Mouse (Mus musculus): ENCODE measurements around the gene Plcg1. TPM values are rescaled to one million over a fixed set of nuclear protein-coding genes. Genes with fewer than 3 reads are reported as not detected.

Plcg1 gene
- polyA plus RNA-seq, 1 experiment from 2014 or later = 32.5 TPM

- Histone ChIP-seq H3K4me2 (ENCODE audit: low read length) (no peak overlapping the region), H3K36me3 (ENCODE audit: insufficient read depth, low read length) (0 out of 2 replicates have a peak, but pooled peaks cover 4% of the 10 kb centered on the region), H3K9ac (ENCODE audit: low read depth, low read length) (no peak overlapping the region), H3K4me3 (replicated peaks; ENCODE audit: low read depth, low read length) (no peak overlapping the region), H3K27me3 (ENCODE audit: insufficient read depth, low read length) (no peaks in the 10 kb centered on the region), H3K4me1 (replicated peaks; ENCODE audit: insufficient read depth, low read length) (peaks cover 32% of the 10 kb centered on the region), H3K9me3 (replicated peaks; ENCODE audit: low read length) (no peaks in the 10 kb centered on the region), H3K27ac (peak overlapping the region; percentile 43; the same call in 1 of the 2 replicates)
- no peak for ATAC-seq (replicated peaks; ENCODE audit: low FRiP score, low read depth)
- no peak for DNase-seq (ENCODE audit: low spot score)
- WGBS = 73% methylated on average over 11 of the region's 11 CpGs
- TF ChIP-seq CTCF (IDR thresholded peaks at IDR 0.05; ENCODE audit: low read depth) = no peak
Measured at GRCm38 (mm10) chr2:160740521-160741156, 9.5 kb downstream of the Plcg1 start.

GRCm38 (mm10) chr2:160741580-160741979, 10.5 kb downstream of the Plcg1 start:
- DNase-seq (ENCODE audit: low spot score) (peak; percentile 54), ATAC-seq (replicated peaks; ENCODE audit: low FRiP score, low read depth) (no peak)
- Histone ChIP-seq H3K36me3 (ENCODE audit: insufficient read depth, low read length) (peaks cover 4% of the 10 kb centered on the region; the same call in 1 of the 2 replicates), H3K9ac (ENCODE audit: low read depth, low read length) (no peak overlapping the region), H3K27ac (peak overlapping the region; percentile 43), H3K4me3 (replicated peaks; ENCODE audit: low read depth, low read length) (no peak overlapping the region), H3K4me1 (replicated peaks; ENCODE audit: insufficient read depth, low read length) (peaks cover 28% of the 10 kb centered on the region), H3K9me3 (replicated peaks; ENCODE audit: low read length) (no peaks in the 10 kb centered on the region), H3K4me2 (ENCODE audit: low read length) (no peak overlapping the region), H3K27me3 (ENCODE audit: insufficient read depth, low read length) (no peaks in the 10 kb centered on the region)
- no peak for TF ChIP-seq CTCF (IDR thresholded peaks at IDR 0.05; ENCODE audit: low read depth)
- 56% methylated on average over 3 of the region's 3 CpGs for WGBS

- Histone ChIP-seq H3K4me3 (replicated peaks; ENCODE audit: low read depth, low read length) (no peak overlapping the region), H3K9me3 (replicated peaks; ENCODE audit: low read length) (no peaks in the 10 kb centered on the region), H3K4me2 (ENCODE audit: low read length) (no peak overlapping the region), H3K27ac (peak overlapping the region; percentile 43), H3K27me3 (ENCODE audit: insufficient read depth, low read length) (no peaks in the 10 kb centered on the region), H3K4me1 (replicated peaks; ENCODE audit: insufficient read depth, low read length) (peaks cover 28% of the 10 kb centered on the region), H3K9ac (ENCODE audit: low read depth, low read length) (no peak overlapping the region), H3K36me3 (ENCODE audit: insufficient read depth, low read length) (peaks cover 5% of the 10 kb centered on the region; the same call in 1 of the 2 replicates)
- 55% methylated on average over 1 of the region's 1 CpGs for WGBS
- TF ChIP-seq CTCF (IDR thresholded peaks at IDR 0.05; ENCODE audit: low read depth) = no peak
- DNase-seq (ENCODE audit: low spot score) (no peak), ATAC-seq (replicated peaks; ENCODE audit: low FRiP score, low read depth) (no peak)
Measured at GRCm38 (mm10) chr2:160742161-160742609, 11.1 kb downstream of the Plcg1 start.

GRCm38 (mm10) chr2:160744040-160744822, 13.1 kb downstream of the Plcg1 start:
- H3K27me3 ChIP-seq (ENCODE audit: insufficient read depth, low read length) = no peaks in the 10 kb centered on the region
- WGBS = 68% methylated on average over 7 of the region's 7 CpGs
- no peak overlapping the region for H3K9ac ChIP-seq (ENCODE audit: low read depth, low read length)
- peak; percentile 75 for TF ChIP-seq CTCF (IDR thresholded peaks at IDR 0.05; ENCODE audit: low read depth)
- peaks cover 20% of the 10 kb centered on the region for H3K36me3 ChIP-seq (ENCODE audit: insufficient read depth, low read length)
- ATAC-seq (replicated peaks; ENCODE audit: low FRiP score, low read depth) = peak; percentile 53; the same call in 1 of the 2 replicates
- no peaks in the 10 kb centered on the region for H3K9me3 ChIP-seq (replicated peaks; ENCODE audit: low read length)
- H3K4me2 ChIP-seq (ENCODE audit: low read length) = no peak overlapping the region
- DNase-seq (ENCODE audit: low spot score) = peak; percentile 83
- H3K27ac ChIP-seq = peak overlapping the region; percentile 54
- H3K4me3 ChIP-seq (replicated peaks; ENCODE audit: low read depth, low read length) = no peak overlapping the region
- peaks cover 18% of the 10 kb centered on the region for H3K4me1 ChIP-seq (replicated peaks; ENCODE audit: insufficient read depth, low read length)

GRCm38 (mm10) chr2:160744823-160745210, 13.7 kb downstream of the Plcg1 start:
- Histone ChIP-seq H3K9ac (ENCODE audit: low read depth, low read length) (no peak overlapping the region), H3K4me2 (ENCODE audit: low read length) (no peak overlapping the region), H3K36me3 (ENCODE audit: insufficient read depth, low read length) (peaks cover 24% of the 10 kb centered on the region), H3K4me1 (replicated peaks; ENCODE audit: insufficient read depth, low read length) (peaks cover 12% of the 10 kb centered on the region; the same call in 1 of the 2 replicates), H3K27ac (0 out of 2 replicates have a peak overlapping the region, but pooled peaks have one; percentile 38), H3K27me3 (ENCODE audit: insufficient read depth, low read length) (no peaks in the 10 kb centered on the region), H3K4me3 (replicated peaks; ENCODE audit: low read depth, low read length) (no peak overlapping the region), H3K9me3 (replicated peaks; ENCODE audit: low read length) (no peaks in the 10 kb centered on the region)
- TF ChIP-seq CTCF (IDR thresholded peaks at IDR 0.05; ENCODE audit: low read depth) = no peak
- WGBS = 83% methylated on average over 5 of the region's 5 CpGs
- ATAC-seq (replicated peaks; ENCODE audit: low FRiP score, low read depth) (no peak), DNase-seq (ENCODE audit: low spot score) (no peak)

GRCm38 (mm10) chr2:160745497-160745896, 14.4 kb downstream of the Plcg1 start:
- H3K36me3 ChIP-seq (ENCODE audit: insufficient read depth, low read length) = peaks cover 30% of the 10 kb centered on the region
- TF ChIP-seq CTCF (IDR thresholded peaks at IDR 0.05; ENCODE audit: low read depth) = no peak
- peaks cover 7% of the 10 kb centered on the region; the same call in 1 of the 2 replicates for H3K4me1 ChIP-seq (replicated peaks; ENCODE audit: insufficient read depth, low read length)
- H3K27ac ChIP-seq = peak overlapping the region; percentile 16; the same call in 1 of the 2 replicates
- H3K27me3 ChIP-seq (ENCODE audit: insufficient read depth, low read length) = no peaks in the 10 kb centered on the region
- ATAC-seq (replicated peaks; ENCODE audit: low FRiP score, low read depth) (no peak), DNase-seq (ENCODE audit: low spot score) (no peak)
- no peak overlapping the region for H3K4me2 ChIP-seq (ENCODE audit: low read length)
- H3K9ac ChIP-seq (ENCODE audit: low read depth, low read length) = no peak overlapping the region
- no peaks in the 10 kb centered on the region for H3K9me3 ChIP-seq (replicated peaks; ENCODE audit: low read length)
- H3K4me3 ChIP-seq (replicated peaks; ENCODE audit: low read depth, low read length) = no peak overlapping the region
- 89% methylated on average over 1 of the region's 1 CpGs for WGBS
